Mouse (Mus musculus) adrenal gland, adult 2 months (tissue): ENCODE results near the gene Mapkbp1. TPM values are rescaled to one million over a fixed set of nuclear protein-coding genes. Genes with fewer than 3 reads are reported as not detected.

ENCODE experiments used
- DNase-seq: peaks from one replicate; pipeline ENCODE4 v3.0.0; 2021
- polyA plus RNA-seq: library from polyadenylated mRNA; depleted of rRNA; stranded (reverse); fragments of >200 nt; gene quantifications from 2 replicates; pipeline ENCODE4 v1.2.3, GENCODE M21; 2012
- total RNA-seq, 2 experiments: library from RNA; stranded (reverse); gene quantifications; 2 replicates each; pipeline ENCODE4 v1.2.3; 2021

Gene Mapkbp1
- total and polyA plus RNA-seq, 3 experiments, result 10.7 to 13.1 (median 12.4) TPM

- DNase-seq, result no peak
Observed at GRCm38 (mm10) chr2:120008672-120009071, 36.2 kb downstream of the Mapkbp1 start.

- DNase-seq, result peak; percentile 56
Observed at GRCm38 (mm10) chr2:120011462-120012200, 39.1 kb downstream of the Mapkbp1 start.

GRCm38 (mm10) chr2:120012924-120013323, 40.4 kb downstream of the Mapkbp1 start:
- peak; percentile 42 for DNase-seq

- DNase-seq, result no peak
Observed at GRCm38 (mm10) chr2:120013831-120014486, 41.5 kb downstream of the Mapkbp1 start.

- no peak for DNase-seq
Observed at GRCm38 (mm10) chr2:120015882-120016281, 43.4 kb downstream of the Mapkbp1 start.

GRCm38 (mm10) chr2:120017599-120017998, 45.1 kb downstream of the Mapkbp1 start:
- DNase-seq, result no peak

GRCm38 (mm10) chr2:120024337-120024736, 51.8 kb downstream of the Mapkbp1 start:
- DNase-seq, result peak; percentile 91

- DNase-seq, result peak; percentile 96
Observed at GRCm38 (mm10) chr2:120026984-120027949, 54.8 kb downstream of the Mapkbp1 start, which contains the start of the genes Jmjd7 and Gm28042. Gene Jmjd7, plus strand, starts transcription at chr2:120027483. Gene Gm28042, plus strand, starts transcription at chr2:120027493.

GRCm38 (mm10) chr2:120027950-120028331, 55.4 kb downstream of the Mapkbp1 start:
- DNase-seq, result no peak

GRCm38 (mm10) chr2:120030380-120030779, 57.9 kb downstream of the Mapkbp1 start:
- no peak for DNase-seq

- no peak for DNase-seq
Observed at GRCm38 (mm10) chr2:120032726-120033467, 60.4 kb downstream of the Mapkbp1 start, which contains the start of gene Pla2g4b. Gene Pla2g4b, plus strand, starts transcription at chr2:120033417.

GRCm38 (mm10) chr2:120033726-120034125, 61.2 kb downstream of the Mapkbp1 start:
- DNase-seq, result no peak

- no peak for DNase-seq
Observed at GRCm38 (mm10) chr2:120037744-120038143, 65.2 kb downstream of the Mapkbp1 start.

GRCm38 (mm10) chr2:120040991-120041390, 68.5 kb downstream of the Mapkbp1 start:
- DNase-seq, result no peak

- peak; percentile 30 for DNase-seq
Observed at GRCm38 (mm10) chr2:120044101-120044603, 71.7 kb downstream of the Mapkbp1 start.

GRCm38 (mm10) chr2:120044676-120045075, 72.2 kb downstream of the Mapkbp1 start:
- DNase-seq, result no peak

GRCm38 (mm10) chr2:120046486-120047310, 74.2 kb downstream of the Mapkbp1 start:
- no peak for DNase-seq

- no peak for DNase-seq
Observed at GRCm38 (mm10) chr2:120048173-120048572, 75.7 kb downstream of the Mapkbp1 start.

GRCm38 (mm10) chr2:120049632-120050274, 77.3 kb downstream of the Mapkbp1 start:
- DNase-seq, result peak; percentile 48

GRCm38 (mm10) chr2:120051405-120051804, 78.9 kb downstream of the Mapkbp1 start:
- no peak for DNase-seq
